Mouse (Mus musculus) myocyte (in vitro differentiated cells): ENCODE measurements around the gene Olfr159.

ENCODE experiments used
- E2F4 ChIP-seq: IDR thresholded peaks from one replicate; pipeline ENCODE4 v1.6.1; 2011; ENCODE audit warnings: mild to moderate bottlenecking, control low read depth, moderate library complexity; ENCODE audit not compliant: insufficient read depth
- MAX ChIP-seq: IDR thresholded peaks from one replicate; pipeline ENCODE4 v1.6.1; 2011; ENCODE audit warnings: low read depth, mild to moderate bottlenecking, control low read depth
- POLR2A ChIP-seq: IDR thresholded peaks from one replicate; pipeline ENCODE4 v1.6.1; 2011; ENCODE audit warnings: low read depth, mild to moderate bottlenecking, control low read depth, moderate library complexity; ENCODE audit not compliant: insufficient read length
- POLR2AphosphoS2 ChIP-seq: IDR thresholded peaks from one replicate; pipeline ENCODE4 v1.6.1; 2011; ENCODE audit warnings: low read depth, control low read depth; ENCODE audit not compliant: insufficient read length
- REST ChIP-seq: IDR thresholded peaks from one replicate; pipeline ENCODE4 v1.6.1; 2011; ENCODE audit warnings: mild to moderate bottlenecking, control low read depth, moderate library complexity; ENCODE audit not compliant: insufficient read depth, insufficient read length
- TCF12 ChIP-seq: IDR thresholded peaks from one replicate; pipeline ENCODE4 v1.6.1; 2011; ENCODE audit warnings: mild to moderate bottlenecking, control low read depth; ENCODE audit not compliant: poor library complexity, insufficient read depth, severe bottlenecking
- USF1 ChIP-seq: IDR thresholded peaks from one replicate; pipeline ENCODE4 v1.6.1; 2011; ENCODE audit warnings: low read depth, mild to moderate bottlenecking, control low read depth, moderate library complexity

DNA sequence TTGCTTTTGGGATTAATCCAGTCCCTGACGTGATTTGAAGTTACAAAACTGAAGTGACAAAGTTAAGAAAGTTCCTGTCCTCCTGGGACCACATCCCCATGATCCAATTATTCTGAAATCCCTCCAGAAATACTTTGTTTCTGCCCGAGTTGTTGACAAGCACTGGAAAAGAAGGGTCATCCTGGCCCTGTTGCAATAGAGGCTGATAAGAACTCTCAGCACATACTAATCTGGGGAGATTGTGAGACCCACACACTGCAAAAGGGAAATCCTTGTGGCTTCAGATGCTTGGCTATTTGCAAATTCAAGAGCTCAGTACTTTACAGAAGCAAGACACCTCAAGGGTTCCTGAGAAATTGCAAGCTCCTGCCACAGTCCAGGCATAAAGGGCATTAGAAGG is 1.5 kb upstream of the Olfr159 start:
- TF ChIP-seq E2F4 = no peak
- TF ChIP-seq POLR2A = no peak
- no peak for TF ChIP-seq TCF12
- no peak for TF ChIP-seq USF1
- no peak for TF ChIP-seq REST
- no peak for TF ChIP-seq MAX
- TF ChIP-seq POLR2AphosphoS2 = no peak
